Mouse (Mus musculus) stomach, postnatal 0 days (tissue): ENCODE measurements around the gene Ptpn13.

Source experiments
- CTCF ChIP-seq: IDR thresholded peaks from 2 replicates; pipeline ENCODE4 v1.5.1; 2016; ENCODE audit warnings: antibody characterized with exemption, low read depth, mild to moderate bottlenecking, moderate library complexity
- EP300 ChIP-seq: optimal IDR thresholded peaks from 2 replicates; pipeline ENCODE3; 2016; ENCODE audit warnings: antibody characterized with exemption

DNA sequence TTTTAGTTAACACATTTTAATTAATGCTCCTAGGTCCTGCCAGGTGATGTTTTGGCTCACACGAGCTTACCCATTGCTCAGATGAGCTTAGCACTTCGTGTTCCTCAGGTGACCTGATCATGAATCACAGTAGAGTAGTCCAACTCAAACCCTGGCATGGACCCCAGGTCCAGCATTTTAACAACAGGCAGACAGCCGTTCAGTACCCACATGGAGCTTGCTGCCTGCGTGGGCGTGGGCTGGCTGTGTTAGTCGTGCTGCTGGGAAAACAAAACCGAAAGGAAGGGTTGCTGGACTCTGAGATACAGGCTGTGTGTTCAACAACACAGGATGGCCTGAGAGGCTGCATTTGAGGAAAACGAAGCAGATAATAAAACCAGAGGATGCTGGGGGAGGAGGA is 167.7 kb downstream of the Ptpn13 start:
- no peak for TF ChIP-seq CTCF
- no peak for TF ChIP-seq EP300
